Mouse (Mus musculus) lung, adult 2 months (tissue): ENCODE data around the gene Arpp19. TPM values are rescaled to one million over a fixed set of nuclear protein-coding genes. Genes with fewer than 3 reads are reported as not detected.

Source experiments
- DNase-seq: peaks from one replicate; pipeline ENCODE4 v3.0.0; 2022
- H3K4me1 ChIP-seq: fragments of 200-500 bp; 2 replicates; pipeline ENCODE4 v1.6.1; 2011; ENCODE audit warnings: low read length; ENCODE audit not compliant: control insufficient read depth, insufficient read depth
- H3K4me3 ChIP-seq: fragments of 200-500 bp; replicated peaks from 2 replicates; pipeline ENCODE3; 2011; ENCODE audit warnings: low read depth, mild to moderate bottlenecking, control low read depth, low read length; ENCODE audit errors: extremely low read depth
- CTCF ChIP-seq: fragments of 200-500 bp; IDR thresholded peaks from 2 replicates; pipeline ENCODE4 v1.5.1; 2011; ENCODE audit warnings: mild to moderate bottlenecking, low read length, control low read depth; ENCODE audit not compliant: insufficient read depth
- POLR2A ChIP-seq: fragments of 200-500 bp; IDR thresholded peaks from 2 replicates; pipeline ENCODE4 v1.6.1; 2011; ENCODE audit warnings: low read depth, mild to moderate bottlenecking, control low read depth, low read length, borderline replicate concordance; ENCODE audit errors: extremely low read depth
- WGBS: fragments of 180-500 bp; shearing (Covaris S2); methylation state at CpG from one replicate; pipeline ENCODE4 v1.1.7; 2018; 5-methylcytosine and 5-hydroxymethylcytosine counted together
- polyA plus RNA-seq: library from polyadenylated mRNA; depleted of rRNA; stranded (reverse); fragments of >200 nt; gene quantifications from 2 replicates; pipeline ENCODE4 v1.2.3, GENCODE M21; 2012; rRNA removed

Arpp19 gene
- polyA plus RNA-seq, 1 experiment = 16.1 TPM

GRCm38 (mm10) chr9:75094762-75095161 is 57.3 kb downstream of the Arpp19 start:
- 62% methylated on average over 3 of the region's 3 CpGs for WGBS
- TF ChIP-seq CTCF = no peak
- no peak for TF ChIP-seq POLR2A

GRCm38 (mm10) chr9:75098937-75099336 is 61.5 kb downstream of the Arpp19 start:
- WGBS = 95% methylated on average over 9 of the region's 9 CpGs
- no peak overlapping the region for H3K4me3 ChIP-seq
- no peak for TF ChIP-seq CTCF
- no peak for TF ChIP-seq POLR2A
- H3K4me1 ChIP-seq = no peaks in the 10 kb centered on the region; the same call in 1 of the 2 replicates
- no peak for DNase-seq

More at GRCm38 (mm10) chr9:75094762-75095161, 57.3 kb downstream of the Arpp19 start:
- Histone ChIP-seq H3K4me1 (no peaks in the 10 kb centered on the region; the same call in 1 of the 2 replicates), H3K4me3 (no peak overlapping the region)
- DNase-seq = no peak

GRCm38 (mm10) chr9:75100157-75100781 is 62.9 kb downstream of the Arpp19 start:
- no peak overlapping the region for H3K4me3 ChIP-seq
- no peaks in the 10 kb centered on the region for H3K4me1 ChIP-seq
- TF ChIP-seq POLR2A = no peak
- TF ChIP-seq CTCF = no peak
- 92% methylated on average over 8 of the region's 8 CpGs for WGBS
- no peak for DNase-seq

GRCm38 (mm10) chr9:75102131-75102530 is 64.7 kb downstream of the Arpp19 start:
- H3K4me3 ChIP-seq = no peak overlapping the region
- TF ChIP-seq CTCF = no peak
- no peak for TF ChIP-seq POLR2A
- H3K4me1 ChIP-seq = no peaks in the 10 kb centered on the region
- DNase-seq = no peak

Other genes starting within 250 kb of the Arpp19 start
- gene Onecut1, start 175.7 kb upstream of the Arpp19 start, polyA plus RNA-seq = not detected in 2 replicates
- gene Fam214a, start 84.7 kb upstream of the Arpp19 start, polyA plus RNA-seq = 8.8 and 11.8 TPM in 2 replicates
- gene Myo5a, start 33.4 kb downstream of the Arpp19 start, polyA plus RNA-seq = 3.1 and 5.8 TPM in 2 replicates
- 44.8 and 53.2 TPM in 2 replicates for gene Myo5c, start 194.4 kb downstream of the Arpp19 start, polyA plus RNA-seq